Mouse (Mus musculus) kidney, postnatal 0 days (tissue): ENCODE measurements around the gene Ppm1n. TPM values are rescaled to one million over a fixed set of nuclear protein-coding genes. Genes with fewer than 3 reads are reported as not detected.
A peak's percentile ranks its signal among the peaks of the same experiment; 100 is the strongest.

Experiments
- ATAC-seq: fragments of 200-750 bp; cut with Nextera tagmentation; replicated peaks from 2 replicates; pipeline ENCODE4 v1.8.0; 2017; ENCODE audit warnings: low read depth, moderate number of reproducible peaks, moderate TSS enrichment, moderate library complexity; ENCODE audit not compliant: low FRiP score
- DNase-seq: peaks from one replicate; pipeline ENCODE4 v3.0.0-alpha.2; 2016; ENCODE audit warnings: low spot score
- H3K27ac ChIP-seq: fragments of 300-500 bp; sonication (generic); 2 replicates; pipeline ENCODE4 v1.5.1; 2014; ENCODE audit warnings: mild to moderate bottlenecking
- H3K27me3 ChIP-seq: fragments of 300-500 bp; sonication (generic); 2 replicates; pipeline ENCODE4 v1.6.1; 2014; ENCODE audit warnings: low read length, mixed read lengths; ENCODE audit not compliant: insufficient read depth
- H3K36me3 ChIP-seq: fragments of 300-500 bp; sonication (generic); 2 replicates; pipeline ENCODE4 v1.6.1; 2014; ENCODE audit warnings: low read length, mixed read lengths; ENCODE audit not compliant: insufficient read depth
- H3K4me1 ChIP-seq: fragments of 300-500 bp; sonication (generic); replicated peaks from 2 replicates; pipeline ENCODE4 v1.6.1; 2014; ENCODE audit warnings: antibody characterized with exemption, low read length, mixed read lengths; ENCODE audit not compliant: insufficient read depth
- H3K4me2 ChIP-seq: fragments of 300-500 bp; sonication (generic); 2 replicates; pipeline ENCODE4 v1.6.1; 2014; ENCODE audit warnings: mild to moderate bottlenecking, low read length, moderate library complexity, mixed read lengths
- H3K4me3 ChIP-seq: fragments of 300-500 bp; sonication (generic); replicated peaks from 2 replicates; pipeline ENCODE4 v1.5.1; 2014; ENCODE audit warnings: low read depth, low read length
- H3K9ac ChIP-seq: fragments of 300-500 bp; sonication (generic); 2 replicates; pipeline ENCODE4 v1.6.1; 2014; ENCODE audit warnings: low read depth, low read length
- H3K9me3 ChIP-seq: fragments of 300-500 bp; sonication (generic); replicated peaks from 2 replicates; pipeline ENCODE4 v1.6.1; 2016; ENCODE audit warnings: low read length, inconsistent platforms, mixed read lengths
- CTCF ChIP-seq: IDR thresholded peaks from 2 replicates; pipeline ENCODE4 v1.5.1; 2016; ENCODE audit warnings: antibody characterized with exemption, low read depth, mild to moderate bottlenecking, moderate library complexity
- WGBS: fragments of 180-500 bp; shearing (Covaris S2); extraction: QIAGEN DNeasy Blood & Tissue Kit; methylation state at CpG from one replicate; pipeline ENCODE4 v1.1.7; 2014; 5-methylcytosine and 5-hydroxymethylcytosine counted together
- polyA plus RNA-seq: library from polyadenylated mRNA; unstranded; fragments of >200 nt; fragmentation: Nextera tagmentation; extraction: Ambion mirVana; gene quantifications from 2 replicates; pipeline ENCODE4 v1.2.1, GENCODE M21; 2015

Gene Ppm1n
- polyA plus RNA-seq, 1 experiment from 2014 or later, result 0.18 TPM

DNA sequence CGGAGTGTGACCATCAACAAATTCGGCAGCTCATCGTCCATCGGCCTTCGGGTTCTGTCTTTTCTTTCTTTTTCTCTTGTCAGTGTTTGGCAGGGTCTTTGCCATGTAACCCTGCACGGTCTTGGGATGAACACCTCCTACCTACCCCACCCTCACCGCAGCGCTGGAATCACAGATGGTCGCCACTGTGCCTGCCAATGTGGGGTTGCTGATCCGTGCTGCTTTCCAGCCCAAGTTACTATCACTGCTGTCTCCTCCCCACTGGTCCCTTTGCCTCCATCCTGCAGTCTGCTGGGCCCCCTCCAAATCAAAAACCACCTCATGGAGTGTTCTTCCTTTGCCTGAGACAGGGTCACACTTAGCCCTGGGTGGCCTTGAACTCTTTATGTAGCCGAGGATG, 44.4 kb upstream of the Ppm1n start:
- H3K9me3 ChIP-seq, result no peaks in the 10 kb centered on the region
- peaks cover 13% of the 10 kb centered on the region for H3K4me1 ChIP-seq
- H3K4me3 ChIP-seq, result no peak overlapping the region
- no peaks in the 10 kb centered on the region for H3K27me3 ChIP-seq
- no peak for TF ChIP-seq CTCF
- no peak overlapping the region for H3K27ac ChIP-seq
- no peaks in the 10 kb centered on the region for H3K36me3 ChIP-seq
- ATAC-seq (no peak), DNase-seq (no peak)
- WGBS, result 89% methylated on average over 11 of the region's 11 CpGs
- no peak overlapping the region for H3K4me2 ChIP-seq
- H3K9ac ChIP-seq, result no peak overlapping the region

DNA sequence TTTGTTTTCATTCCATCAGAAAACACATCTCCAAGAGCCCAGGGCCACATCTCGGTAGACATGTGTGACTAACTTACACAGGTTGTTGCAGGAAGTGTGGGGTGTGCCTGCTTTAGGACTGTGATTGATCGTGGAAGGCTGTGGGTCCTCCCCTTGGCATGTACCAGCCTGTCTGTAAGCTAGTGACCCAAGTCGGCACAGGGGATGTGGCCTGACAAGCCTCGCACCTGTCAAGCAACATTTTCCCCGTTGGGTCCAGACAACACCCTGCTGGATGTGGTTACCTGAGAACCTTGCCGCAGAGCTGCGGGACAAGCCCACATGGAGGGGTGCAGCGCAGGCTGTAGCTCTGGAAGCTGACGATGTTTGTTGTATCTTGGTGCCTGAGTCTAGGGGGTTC, 42.6 kb upstream of the Ppm1n start:
- ATAC-seq, result no peak
- no peak overlapping the region for H3K27ac ChIP-seq
- H3K4me2 ChIP-seq, result no peak overlapping the region
- H3K4me3 ChIP-seq, result no peak overlapping the region
- WGBS, result 45% methylated on average over 9 of the region's 9 CpGs
- no peak overlapping the region for H3K9ac ChIP-seq
- no peaks in the 10 kb centered on the region for H3K36me3 ChIP-seq
- TF ChIP-seq CTCF, result no peak
- H3K27me3 ChIP-seq, result 0 out of 2 replicates have a peak, but pooled peaks cover 4% of the 10 kb centered on the region
- no peak for DNase-seq
- H3K4me1 ChIP-seq, result peaks cover 13% of the 10 kb centered on the region
- H3K9me3 ChIP-seq, result no peaks in the 10 kb centered on the region

DNA sequence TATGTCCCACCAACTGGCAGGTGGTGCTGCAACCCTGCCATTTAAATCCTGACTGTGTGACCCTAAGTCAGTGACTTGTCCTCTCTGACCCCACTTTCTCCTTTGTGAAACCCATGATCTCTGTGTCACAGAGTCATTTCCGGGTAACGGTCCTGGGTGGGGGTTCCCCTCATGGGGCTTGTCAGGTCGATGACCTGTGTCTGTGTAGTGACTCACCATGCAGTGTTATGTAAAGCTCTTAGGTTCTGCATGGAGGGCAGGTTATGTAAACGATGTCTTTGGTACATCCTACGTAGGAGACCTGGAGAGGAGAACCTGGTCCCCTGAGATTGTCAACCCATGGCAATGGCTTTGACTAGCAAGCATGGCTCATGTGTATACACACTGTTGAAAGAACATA, 41.6 kb upstream of the Ppm1n start:
- Histone ChIP-seq H3K36me3 (no peaks in the 10 kb centered on the region), H3K9me3 (no peaks in the 10 kb centered on the region), H3K4me2 (no peak overlapping the region), H3K27ac (no peak overlapping the region), H3K4me1 (peaks cover 13% of the 10 kb centered on the region), H3K4me3 (no peak overlapping the region), H3K27me3 (0 out of 2 replicates have a peak, but pooled peaks cover 4% of the 10 kb centered on the region), H3K9ac (no peak overlapping the region)
- ATAC-seq (no peak), DNase-seq (no peak)
- WGBS, result 40% methylated on average over 5 of the region's 5 CpGs
- no peak for TF ChIP-seq CTCF

- 33% methylated on average over 7 of the region's 7 CpGs for WGBS
- H3K4me3 ChIP-seq, result no peak overlapping the region
- H3K36me3 ChIP-seq, result no peaks in the 10 kb centered on the region
- DNase-seq, result no peak
- H3K27ac ChIP-seq, result no peak overlapping the region
- peak overlapping the region; percentile 75; the same call in 1 of the 2 replicates for H3K4me2 ChIP-seq
- peak overlapping the region; percentile 13; the same call in 1 of the 2 replicates for H3K9ac ChIP-seq
- no peak for TF ChIP-seq CTCF
- H3K27me3 ChIP-seq, result 0 out of 2 replicates have a peak, but pooled peaks cover 4% of the 10 kb centered on the region
- H3K4me1 ChIP-seq, result peaks cover 8% of the 10 kb centered on the region
- H3K9me3 ChIP-seq, result no peaks in the 10 kb centered on the region
- no peak for ATAC-seq
Observed at GRCm38 (mm10) chr7:19320637-19321036, 40.8 kb upstream of the Ppm1n start.

DNA sequence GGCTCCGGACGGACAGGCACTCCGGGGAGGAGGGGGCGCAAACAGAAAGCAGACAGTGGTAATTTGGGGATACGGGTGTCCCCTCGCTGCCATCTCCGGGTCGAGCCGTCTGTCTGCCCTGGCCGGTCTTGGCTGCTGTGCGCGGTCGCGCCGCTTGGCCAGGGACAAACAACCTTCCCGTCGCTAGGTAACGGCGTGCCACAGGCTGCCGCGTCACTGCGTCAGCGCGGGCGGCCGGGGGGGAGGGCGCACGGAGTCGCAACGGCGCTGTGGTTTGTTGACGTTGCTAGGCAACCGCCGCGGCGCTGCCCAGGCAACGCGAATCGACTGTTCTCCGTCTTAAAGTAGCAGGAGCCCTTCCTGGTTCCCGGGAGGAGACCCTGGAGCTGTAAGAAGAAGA, 40.0 kb upstream of the Ppm1n start:
- peak; percentile 98 for DNase-seq
- Histone ChIP-seq H3K9me3 (no peaks in the 10 kb centered on the region), H3K36me3 (no peaks in the 10 kb centered on the region), H3K27me3 (0 out of 2 replicates have a peak, but pooled peaks cover 4% of the 10 kb centered on the region), H3K4me1 (peaks cover 8% of the 10 kb centered on the region), H3K4me3 (peak overlapping the region; percentile 36), H3K9ac (peak overlapping the region; percentile 41; the same call in 1 of the 2 replicates), H3K4me2 (peak overlapping the region; percentile 75), H3K27ac (no peak overlapping the region)
- WGBS, result under 1% methylated on average over 41 of the region's 41 CpGs
- no peak for TF ChIP-seq CTCF
- ATAC-seq, result peak; percentile 95

- H3K27me3 ChIP-seq, result 0 out of 2 replicates have a peak, but pooled peaks cover 4% of the 10 kb centered on the region
- no peaks in the 10 kb centered on the region for H3K9me3 ChIP-seq
- no peaks in the 10 kb centered on the region for H3K36me3 ChIP-seq
- H3K4me3 ChIP-seq, result peak overlapping the region; percentile 36
- peak overlapping the region; percentile 41; the same call in 1 of the 2 replicates for H3K9ac ChIP-seq
- ATAC-seq, result peak; percentile 60
- no peak for DNase-seq
- peaks cover 8% of the 10 kb centered on the region for H3K4me1 ChIP-seq
- no peak for TF ChIP-seq CTCF
- WGBS, result 15% methylated on average over 9 of the region's 9 CpGs
- peak overlapping the region; percentile 75 for H3K4me2 ChIP-seq
- H3K27ac ChIP-seq, result no peak overlapping the region
Observed at GRCm38 (mm10) chr7:19319458-19319857, 39.6 kb upstream of the Ppm1n start.

GRCm38 (mm10) chr7:19318676-19319075, 38.8 kb upstream of the Ppm1n start:
- ATAC-seq, result no peak
- Histone ChIP-seq H3K27me3 (0 out of 2 replicates have a peak, but pooled peaks cover 4% of the 10 kb centered on the region), H3K36me3 (no peaks in the 10 kb centered on the region), H3K9ac (no peak overlapping the region), H3K4me1 (peaks cover 8% of the 10 kb centered on the region), H3K27ac (no peak overlapping the region), H3K9me3 (no peaks in the 10 kb centered on the region), H3K4me2 (no peak overlapping the region), H3K4me3 (no peak overlapping the region)
- no peak for DNase-seq
- WGBS, result 78% methylated on average over 7 of the region's 7 CpGs
- TF ChIP-seq CTCF, result no peak
